Mouse (Mus musculus): ENCODE measurements around the gene Dmbx1.

DNA sequence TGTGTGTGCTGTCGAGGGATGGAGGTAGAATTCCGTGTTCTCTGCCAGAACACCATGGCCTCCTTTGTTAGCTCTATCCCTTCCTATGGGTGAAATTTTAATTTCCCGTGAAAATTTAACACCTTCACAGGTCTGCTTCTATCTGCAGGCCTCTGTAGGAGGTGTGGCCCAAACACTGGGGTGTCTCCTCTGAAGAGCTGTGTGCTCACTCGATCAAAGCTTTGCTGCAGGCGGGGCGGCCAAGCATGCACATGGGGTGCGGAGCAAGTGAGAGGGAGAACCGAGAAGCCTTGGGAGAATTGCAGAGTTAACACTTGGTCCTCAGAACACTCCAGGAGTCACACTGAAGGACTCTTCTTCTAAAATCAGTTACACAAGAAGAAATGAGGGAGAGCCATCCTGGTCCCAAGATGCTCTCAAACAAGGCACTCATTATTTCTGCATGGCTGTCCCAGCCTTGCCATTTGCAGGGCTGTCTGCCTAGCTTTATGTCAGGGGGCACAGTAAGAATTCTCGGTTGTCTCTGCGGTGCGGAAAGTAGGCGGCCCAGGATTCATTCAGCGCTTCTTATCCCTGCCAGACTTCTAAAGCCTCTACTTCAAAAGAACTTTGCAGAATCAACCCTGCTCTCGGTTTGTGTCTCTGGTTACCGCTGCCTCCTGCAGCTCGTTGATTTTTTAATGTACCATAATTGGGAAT lies 70.1 kb downstream of the Dmbx1 start:
- TF ChIP-seq CTCF (conservative IDR thresholded peaks at IDR 0.05; ENCODE audit: low read length) (no peak), NANOG (IDR thresholded peaks at IDR 0.05; ENCODE audit: borderline replicate concordance, low read length) (no peak), POU5F1 (IDR thresholded peaks at IDR 0.05; ENCODE audit: borderline replicate concordance, low read length) (no peak)
